Mouse (Mus musculus) kidney, adult 2 months (tissue): Measurements from ENCODE around the gene Rerg.

ENCODE experiments used
- CTCF ChIP-seq: fragments of 200-500 bp; conservative IDR thresholded peaks from 2 replicates; pipeline ENCODE4 v1.5.1; 2011; ENCODE audit warnings: low read depth, mild to moderate bottlenecking, control low read depth, low read length, moderate library complexity, mixed read lengths; ENCODE audit not compliant: insufficient read depth, insufficient read length
- POLR2A ChIP-seq: fragments of 200-500 bp; IDR thresholded peaks from one replicate; pipeline ENCODE4 v1.6.1; 2011; ENCODE audit warnings: low read depth, low read length, control low read depth

DNA sequence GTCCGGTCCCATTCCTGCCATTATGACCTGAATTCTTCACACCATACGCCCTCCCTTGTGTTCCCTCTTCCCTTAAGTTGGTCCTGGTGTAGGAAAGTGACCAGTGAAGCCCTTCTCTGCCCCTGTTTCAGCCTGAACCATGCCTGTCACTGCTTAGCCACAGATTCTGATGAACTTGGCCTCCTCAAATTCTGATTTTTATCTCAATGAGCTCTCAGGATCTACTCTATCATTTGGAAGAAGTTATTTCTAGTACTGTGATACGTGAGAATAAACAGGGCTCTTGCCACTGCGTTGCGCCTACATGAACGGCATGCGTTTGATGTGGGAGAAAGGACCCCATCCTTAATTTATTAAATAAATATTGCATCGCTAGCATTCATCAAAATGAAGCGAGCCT, 117.3 kb downstream of the Rerg start:
- TF ChIP-seq POLR2A = no peak
- no peak for TF ChIP-seq CTCF
